Mouse (Mus musculus): ENCODE results near the gene Mgst2. TPM values are rescaled to one million over a fixed set of nuclear protein-coding genes. Genes with fewer than 3 reads are reported as not detected.
A peak's percentile ranks its signal among the peaks of the same experiment; 100 is the strongest.

Mgst2 gene
- polyA plus RNA-seq, 1 experiment, result 0.34 TPM

GRCm38 (mm10) chr3:51694576-51694975, 34.4 kb downstream of the Mgst2 start:
- H3K4me3 ChIP-seq (replicated peaks; ENCODE audit: insufficient read depth, low read depth, low read length), result no peak overlapping the region
- peaks cover 4% of the 10 kb centered on the region; the same call in 1 of the 2 replicates for H3K4me1 ChIP-seq (ENCODE audit: control insufficient read depth, insufficient read depth, low read length)
- H3K27me3 ChIP-seq (ENCODE audit: control insufficient read depth, insufficient read depth, low read length), result no peaks in the 10 kb centered on the region
- no peak for DNase-seq
- H3K27ac ChIP-seq (ENCODE audit: insufficient read depth, low read length), result no peak overlapping the region
- 92% methylated on average over 14 of the region's 14 CpGs for WGBS
- TF ChIP-seq CTCF (IDR thresholded peaks at IDR 0.05; ENCODE audit: borderline replicate concordance, insufficient read depth, low read depth, low read length) (no peak), POLR2A (IDR thresholded peaks at IDR 0.05; ENCODE audit: borderline replicate concordance, insufficient read depth, low read length) (no peak)

GRCm38 (mm10) chr3:51695713-51696112, 35.6 kb downstream of the Mgst2 start:
- WGBS, result 92% methylated on average over 3 of the region's 3 CpGs
- Histone ChIP-seq H3K27ac (ENCODE audit: insufficient read depth, low read length) (no peak overlapping the region), H3K27me3 (ENCODE audit: control insufficient read depth, insufficient read depth, low read length) (no peaks in the 10 kb centered on the region), H3K4me3 (replicated peaks; ENCODE audit: insufficient read depth, low read depth, low read length) (no peak overlapping the region), H3K4me1 (ENCODE audit: control insufficient read depth, insufficient read depth, low read length) (peaks cover 9% of the 10 kb centered on the region; the same call in 1 of the 2 replicates)
- peak in 1 of 2 experiments; percentile 5 for DNase-seq
- TF ChIP-seq POLR2A (IDR thresholded peaks at IDR 0.05; ENCODE audit: borderline replicate concordance, insufficient read depth, low read length) (no peak), CTCF (IDR thresholded peaks at IDR 0.05; ENCODE audit: borderline replicate concordance, insufficient read depth, low read depth, low read length) (no peak)

GRCm38 (mm10) chr3:51697931-51698330, 37.8 kb downstream of the Mgst2 start:
- no peaks in the 10 kb centered on the region for H3K27me3 ChIP-seq (ENCODE audit: control insufficient read depth, insufficient read depth, low read length)
- no peak for DNase-seq
- TF ChIP-seq CTCF (IDR thresholded peaks at IDR 0.05; ENCODE audit: borderline replicate concordance, insufficient read depth, low read depth, low read length) (no peak), POLR2A (IDR thresholded peaks at IDR 0.05; ENCODE audit: borderline replicate concordance, insufficient read depth, low read length) (no peak)
- H3K4me1 ChIP-seq (ENCODE audit: control insufficient read depth, insufficient read depth, low read length), result peaks cover 16% of the 10 kb centered on the region
- H3K4me3 ChIP-seq (replicated peaks; ENCODE audit: insufficient read depth, low read depth, low read length), result no peak overlapping the region
- H3K27ac ChIP-seq (ENCODE audit: insufficient read depth, low read length), result no peak overlapping the region
- WGBS, result 94% methylated on average over 3 of the region's 3 CpGs

GRCm38 (mm10) chr3:51700123-51700522, 40.0 kb downstream of the Mgst2 start:
- H3K27ac ChIP-seq (ENCODE audit: insufficient read depth, low read length), result no peak overlapping the region
- H3K4me1 ChIP-seq (ENCODE audit: control insufficient read depth, insufficient read depth, low read length), result peaks cover 20% of the 10 kb centered on the region
- DNase-seq, result no peak
- no peaks in the 10 kb centered on the region for H3K27me3 ChIP-seq (ENCODE audit: control insufficient read depth, insufficient read depth, low read length)
- H3K4me3 ChIP-seq (replicated peaks; ENCODE audit: insufficient read depth, low read depth, low read length), result no peak overlapping the region
- WGBS, result 90% methylated on average over 4 of the region's 4 CpGs
- TF ChIP-seq CTCF (IDR thresholded peaks at IDR 0.05; ENCODE audit: borderline replicate concordance, insufficient read depth, low read depth, low read length) (no peak), POLR2A (IDR thresholded peaks at IDR 0.05; ENCODE audit: borderline replicate concordance, insufficient read depth, low read length) (no peak)

- Histone ChIP-seq H3K27me3 (ENCODE audit: control insufficient read depth, insufficient read depth, low read length) (no peaks in the 10 kb centered on the region), H3K27ac (ENCODE audit: insufficient read depth, low read length) (peak overlapping the region; percentile 70), H3K4me3 (replicated peaks; ENCODE audit: insufficient read depth, low read depth, low read length) (peak overlapping the region; percentile 58), H3K4me1 (ENCODE audit: control insufficient read depth, insufficient read depth, low read length) (peaks cover 20% of the 10 kb centered on the region)
- TF ChIP-seq POLR2A (IDR thresholded peaks at IDR 0.05; ENCODE audit: borderline replicate concordance, insufficient read depth, low read length), result no peak; the same call in 1 of the 2 replicates
- TF ChIP-seq CTCF (IDR thresholded peaks at IDR 0.05; ENCODE audit: borderline replicate concordance, insufficient read depth, low read depth, low read length), result no peak
- 3% methylated on average over 15 of the region's 15 CpGs for WGBS
- peak in 1 of 2 experiments; percentile 41 for DNase-seq
These were observed 40.6 kb downstream of the Mgst2 start for GRCm38 (mm10) chr3:51700731-51701280.

GRCm38 (mm10) chr3:51701281-51701751, 41.2 kb downstream of the Mgst2 start:
- H3K4me3 ChIP-seq (replicated peaks; ENCODE audit: insufficient read depth, low read depth, low read length), result peak overlapping the region; percentile 58
- DNase-seq, result peak; percentile 94 to 99
- TF ChIP-seq POLR2A (IDR thresholded peaks at IDR 0.05; ENCODE audit: borderline replicate concordance, insufficient read depth, low read length) (no peak), CTCF (IDR thresholded peaks at IDR 0.05; ENCODE audit: borderline replicate concordance, insufficient read depth, low read depth, low read length) (peak; percentile 86)
- H3K27ac ChIP-seq (ENCODE audit: insufficient read depth, low read length), result peak overlapping the region; percentile 70; the same call in 1 of the 2 replicates
- no peaks in the 10 kb centered on the region for H3K27me3 ChIP-seq (ENCODE audit: control insufficient read depth, insufficient read depth, low read length)
- H3K4me1 ChIP-seq (ENCODE audit: control insufficient read depth, insufficient read depth, low read length), result peaks cover 20% of the 10 kb centered on the region
- under 1% methylated on average over 27 of the region's 27 CpGs for WGBS

- WGBS, result 36% methylated on average over 13 of the region's 13 CpGs
- DNase-seq, result peak in 1 of 2 experiments; percentile 57
- TF ChIP-seq CTCF (IDR thresholded peaks at IDR 0.05; ENCODE audit: borderline replicate concordance, insufficient read depth, low read depth, low read length), result no peak
These were observed 41.8 kb downstream of the Mgst2 start for GRCm38 (mm10) chr3:51701950-51702349.

GRCm38 (mm10) chr3:51702701-51703286, 42.6 kb downstream of the Mgst2 start:
- TF ChIP-seq CTCF (IDR thresholded peaks at IDR 0.05; ENCODE audit: borderline replicate concordance, insufficient read depth, low read depth, low read length) (no peak), POLR2A (IDR thresholded peaks at IDR 0.05; ENCODE audit: borderline replicate concordance, insufficient read depth, low read length) (no peak)
- H3K27me3 ChIP-seq (ENCODE audit: control insufficient read depth, insufficient read depth, low read length), result no peaks in the 10 kb centered on the region
- WGBS, result 46% methylated on average over 8 of the region's 8 CpGs

More at GRCm38 (mm10) chr3:51701950-51702349, 41.8 kb downstream of the Mgst2 start:
- peaks cover 20% of the 10 kb centered on the region for H3K4me1 ChIP-seq (ENCODE audit: control insufficient read depth, insufficient read depth, low read length)
- H3K27ac ChIP-seq (ENCODE audit: insufficient read depth, low read length), result no peak overlapping the region
- H3K4me3 ChIP-seq (replicated peaks; ENCODE audit: insufficient read depth, low read depth, low read length), result no peak overlapping the region
- no peaks in the 10 kb centered on the region for H3K27me3 ChIP-seq (ENCODE audit: control insufficient read depth, insufficient read depth, low read length)

More at GRCm38 (mm10) chr3:51702701-51703286, 42.6 kb downstream of the Mgst2 start:
- peak; percentile 44 to 70 for DNase-seq
- no peak overlapping the region for H3K27ac ChIP-seq (ENCODE audit: insufficient read depth, low read length)
- peaks cover 21% of the 10 kb centered on the region for H3K4me1 ChIP-seq (ENCODE audit: control insufficient read depth, insufficient read depth, low read length)
- H3K4me3 ChIP-seq (replicated peaks; ENCODE audit: insufficient read depth, low read depth, low read length), result no peak overlapping the region

All from cerebellum, adult 2 months (tissue).